Mouse (Mus musculus) stomach, embryonic 14.5 days (tissue): Measurements from ENCODE around the gene Padi1. TPM values are rescaled to one million over a fixed set of nuclear protein-coding genes. Genes with fewer than 3 reads are reported as not detected.

Source experiments
- ATAC-seq: fragments of 200-750 bp; cut with Nextera tagmentation; 2 replicates; pipeline ENCODE4 v1.8.0; 2017; ENCODE audit warnings: low read depth, moderate TSS enrichment; ENCODE audit not compliant: insufficient number of reproducible peaks, insufficient read depth, low FRiP score
- H3K27ac ChIP-seq: fragments of 300-500 bp; sonication (generic); 2 replicates; pipeline ENCODE4 v1.5.1; 2014; ENCODE audit warnings: mild to moderate bottlenecking, low read length, moderate library complexity, mixed read lengths
- H3K27me3 ChIP-seq: fragments of 300-500 bp; sonication (generic); 2 replicates; pipeline ENCODE4 v1.6.1; 2014; ENCODE audit warnings: low read length, control low read depth, mixed read lengths; ENCODE audit not compliant: control insufficient read depth, insufficient read depth
- H3K36me3 ChIP-seq: fragments of 300-500 bp; sonication (generic); 2 replicates; pipeline ENCODE4 v1.6.1; 2014; ENCODE audit warnings: mild to moderate bottlenecking, control low read depth, low read length, moderate library complexity, mixed read lengths; ENCODE audit not compliant: control insufficient read depth, insufficient read depth
- H3K4me1 ChIP-seq: fragments of 300-500 bp; sonication (generic); 2 replicates; pipeline ENCODE4 v1.6.1; 2014; ENCODE audit warnings: low read length, control low read depth, mixed read lengths; ENCODE audit not compliant: control insufficient read depth, insufficient read depth
- H3K4me2 ChIP-seq: fragments of 300-500 bp; sonication (generic); replicated peaks from 2 replicates; pipeline ENCODE4 v1.6.1; 2014; ENCODE audit warnings: low read depth, low read length, control low read depth
- H3K4me3 ChIP-seq: fragments of 300-500 bp; sonication (generic); 2 replicates; pipeline ENCODE4 v1.5.1; 2014; ENCODE audit warnings: low read depth, low read length, control low read depth
- H3K9ac ChIP-seq: fragments of 300-500 bp; sonication (generic); replicated peaks from 2 replicates; pipeline ENCODE4 v1.6.1; 2014; ENCODE audit warnings: low read depth, mild to moderate bottlenecking, control low read depth, low read length, moderate library complexity, mixed read lengths
- H3K9me3 ChIP-seq: fragments of 300-500 bp; sonication (generic); 2 replicates; pipeline ENCODE4 v1.6.1; 2016; ENCODE audit warnings: low read depth, low read length, control low read depth; ENCODE audit not compliant: control insufficient read depth
- WGBS: fragments of 180-500 bp; shearing (Covaris S2); extraction: QIAGEN DNeasy Blood & Tissue Kit; methylation state at CpG from one replicate; pipeline ENCODE4 v1.1.7; 2014; 5-methylcytosine and 5-hydroxymethylcytosine counted together
- polyA plus RNA-seq: library from polyadenylated mRNA; unstranded; fragments of >200 nt; fragmentation: Nextera tagmentation; extraction: Ambion mirVana; gene quantifications from 2 replicates; pipeline ENCODE4 v1.2.1, GENCODE M21; 2014

The Padi1 gene
- polyA plus RNA-seq, 1 experiment from 2014 or later: 0.13 TPM

- Histone ChIP-seq H3K9ac (no peak overlapping the region), H3K36me3 (no peaks in the 10 kb centered on the region), H3K27ac (no peak overlapping the region), H3K27me3 (no peaks in the 10 kb centered on the region), H3K4me1 (no peaks in the 10 kb centered on the region), H3K9me3 (no peaks in the 10 kb centered on the region), H3K4me2 (no peak overlapping the region), H3K4me3 (no peak overlapping the region)
- WGBS: 67% methylated on average over 5 of the region's 5 CpGs
- ATAC-seq: no peak
Observed at GRCm38 (mm10) chr4:140768973-140769372, 76.6 kb downstream of the Padi1 start.

- no peak overlapping the region for H3K9ac ChIP-seq
- no peak for ATAC-seq
- H3K27me3 ChIP-seq: no peaks in the 10 kb centered on the region
- H3K4me3 ChIP-seq: no peak overlapping the region
- H3K27ac ChIP-seq: no peak overlapping the region
- no peaks in the 10 kb centered on the region for H3K4me1 ChIP-seq
- no peak overlapping the region for H3K4me2 ChIP-seq
- H3K9me3 ChIP-seq: no peaks in the 10 kb centered on the region
- H3K36me3 ChIP-seq: no peaks in the 10 kb centered on the region
- 78% methylated on average over 3 of the region's 3 CpGs for WGBS
Observed at GRCm38 (mm10) chr4:140765936-140766335, 79.6 kb downstream of the Padi1 start.

DNA sequence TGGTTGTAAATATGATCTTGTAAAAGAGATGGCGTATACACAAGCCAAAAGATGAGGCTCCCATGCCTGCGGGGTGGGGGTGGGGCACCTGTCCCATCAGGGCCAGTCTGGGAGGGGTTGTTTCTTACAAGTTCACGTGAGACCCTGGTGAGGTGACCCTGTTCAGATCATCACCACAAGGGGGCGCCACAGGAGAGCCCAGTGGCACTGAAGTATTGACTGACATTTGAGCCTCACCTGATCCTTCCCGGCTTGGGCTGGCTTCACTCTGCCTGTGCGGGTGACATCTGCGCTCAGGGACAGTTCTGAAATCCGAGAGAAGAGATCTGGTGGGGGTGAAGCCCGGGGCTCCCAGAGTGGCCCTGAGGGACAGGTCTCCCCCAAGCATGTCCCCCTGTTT lies 82.4 kb downstream of the Padi1 start:
- no peak overlapping the region for H3K4me2 ChIP-seq
- no peak for ATAC-seq
- no peak overlapping the region for H3K27ac ChIP-seq
- H3K4me1 ChIP-seq: no peaks in the 10 kb centered on the region
- no peak overlapping the region for H3K9ac ChIP-seq
- no peaks in the 10 kb centered on the region for H3K27me3 ChIP-seq
- H3K36me3 ChIP-seq: no peaks in the 10 kb centered on the region
- WGBS: 19% methylated on average over 9 of the region's 9 CpGs
- no peaks in the 10 kb centered on the region for H3K9me3 ChIP-seq
- H3K4me3 ChIP-seq: no peak overlapping the region

Other genes with a start within 250 kb of the Padi1 start
- gene Arhgef10l, start 179.8 kb downstream of the Padi1 start, polyA plus RNA-seq: 9.9 and 10.5 TPM in 2 replicates
- 26.2 and 26.6 TPM in 2 replicates for gene Rcc2, start 145.2 kb downstream of the Padi1 start, polyA plus RNA-seq
- not detected in 2 replicates for gene Padi6, start 103.1 kb downstream of the Padi1 start, polyA plus RNA-seq
- gene Padi4, start 71.5 kb downstream of the Padi1 start, polyA plus RNA-seq: 1.1 and 1.7 TPM in 2 replicates
- gene Padi3, start 35.1 kb downstream of the Padi1 start, polyA plus RNA-seq: not detected in 2 replicates
- gene Padi2, start 60.6 kb upstream of the Padi1 start, polyA plus RNA-seq: 0.88 and 1.5 TPM in 2 replicates
- gene Sdhb, start 115.4 kb upstream of the Padi1 start, polyA plus RNA-seq: 388 and 401 TPM in 2 replicates
- gene Atp13a2, start 141.1 kb upstream of the Padi1 start, polyA plus RNA-seq: 36.0 and 37.1 TPM in 2 replicates
- 633 and 721 TPM in 2 replicates for gene Mfap2, start 164.6 kb upstream of the Padi1 start, polyA plus RNA-seq
- gene Crocc, start 214.8 kb upstream of the Padi1 start, polyA plus RNA-seq: 5.9 and 7.4 TPM in 2 replicates
- 67.0 and 77.1 TPM in 2 replicates for gene Necap2, start 232.6 kb upstream of the Padi1 start, polyA plus RNA-seq
- 0.30 and 0.59 TPM in 2 replicates for gene Spata21, start 242.6 kb upstream of the Padi1 start, polyA plus RNA-seq